Mouse (Mus musculus): ENCODE measurements around the gene Cdkn2c.
"Not testable (repeated sequence)": the region's sequence is repeated elsewhere in the genome, so short reads cannot be mapped to it uniquely, and the experiment has no call there.

Cdkn2c gene

GRCm38 (mm10) chr4:109666461-109667269 is at the start of gene Cdkn2c:
TSS of gene Cdkn2c (minus strand) at chr4:109667189.
- peak; percentile 87 for DNase-seq

GRCm38 (mm10) chr4:109705349-109705748 is 38.4 kb upstream of the Cdkn2c start:
- DNase-seq, result no peak

- no peak for DNase-seq
Observed at GRCm38 (mm10) chr4:109703568-109703967, 36.6 kb upstream of the Cdkn2c start.

- DNase-seq, result not testable (repeated sequence)
Observed at GRCm38 (mm10) chr4:109700727-109701126, 33.7 kb upstream of the Cdkn2c start.

- no peak for DNase-seq
Observed at GRCm38 (mm10) chr4:109692674-109693073, 25.7 kb upstream of the Cdkn2c start.

- no peak for DNase-seq
Observed at GRCm38 (mm10) chr4:109683561-109683960, 16.6 kb upstream of the Cdkn2c start.

GRCm38 (mm10) chr4:109677221-109677620 is 10.2 kb upstream of the Cdkn2c start:
- peak; percentile 20 for DNase-seq

- peak; percentile 99 for DNase-seq
Observed at GRCm38 (mm10) chr4:109676218-109677215, 9.5 kb upstream of the Cdkn2c start, which contains the start of gene Faf1. TSS of gene Faf1 (plus strand) at chr4:109676588.

- DNase-seq, result no peak
Observed at GRCm38 (mm10) chr4:109674097-109674496, 7.1 kb upstream of the Cdkn2c start.

- DNase-seq, result no peak
Observed at GRCm38 (mm10) chr4:109671941-109672340, 5.0 kb upstream of the Cdkn2c start.

GRCm38 (mm10) chr4:109670213-109670612 is 3.2 kb upstream of the Cdkn2c start:
- DNase-seq, result no peak

- no peak for DNase-seq
Observed at GRCm38 (mm10) chr4:109667518-109667917, 529 bp upstream of the Cdkn2c start.

GRCm38 (mm10) chr4:109665982-109666460 is 968 bp downstream of the Cdkn2c start:
- peak; percentile 80 for DNase-seq

GRCm38 (mm10) chr4:109665101-109665981 is 1.6 kb downstream of the Cdkn2c start:
- DNase-seq, result peak; percentile 49

GRCm38 (mm10) chr4:109664091-109664490 is 2.9 kb downstream of the Cdkn2c start:
- DNase-seq, result no peak

GRCm38 (mm10) chr4:109662271-109662670 is 4.7 kb downstream of the Cdkn2c start:
- no peak for DNase-seq

GRCm38 (mm10) chr4:109661183-109661582 is 5.8 kb downstream of the Cdkn2c start:
- DNase-seq, result no peak

- DNase-seq, result no peak
Observed at GRCm38 (mm10) chr4:109660568-109660967, 6.4 kb downstream of the Cdkn2c start.

GRCm38 (mm10) chr4:109659571-109659970 is 7.4 kb downstream of the Cdkn2c start:
- no peak for DNase-seq

GRCm38 (mm10) chr4:109658826-109659225 is 8.2 kb downstream of the Cdkn2c start:
- DNase-seq, result no peak

GRCm38 (mm10) chr4:109657851-109658500 is 9.0 kb downstream of the Cdkn2c start:
- DNase-seq, result no peak
